Mouse (Mus musculus) MEL (cell line): ENCODE results near the gene 4921507P07Rik. TPM values are rescaled to one million over a fixed set of nuclear protein-coding genes. Genes with fewer than 3 reads are reported as not detected.

ENCODE experiments used
- DNase-seq: peaks from one replicate; pipeline ENCODE4 v3.0.0; 2011; ENCODE audit warnings: low read depth, low spot score
- H3K27ac ChIP-seq: 2 replicates; pipeline ENCODE4 v1.5.1; 2012; ENCODE audit warnings: low read depth, mild to moderate bottlenecking, control low read depth, low read length, moderate library complexity; ENCODE audit not compliant: control insufficient read depth
- H3K27me3 ChIP-seq, 2 experiments: fragments of 150-350 bp in 1 of 2; sonication (generic) in 1 of 2; 2 replicates each; pipeline ENCODE4 v1.6.1; 2012; ENCODE audit warnings: low read length in 2 of 2, mild to moderate bottlenecking in 2 of 2, improper control_type of control experiment in 1 of 2, moderate library complexity in 1 of 2; ENCODE audit not compliant: insufficient read depth in 2 of 2, control insufficient read depth in 1 of 2
- H3K36me3 ChIP-seq, 2 experiments: 2 replicates each; pipeline ENCODE4 v1.6.1; 2012 to 2014; ENCODE audit warnings: low read length in 2 of 2, improper control_type of control experiment in 1 of 2, inconsistent platforms in 1 of 2, mild to moderate bottlenecking in 1 of 2; ENCODE audit not compliant: insufficient read depth in 2 of 2, control insufficient read depth in 1 of 2
- H3K4me1 ChIP-seq, 2 experiments: fragments of 150-350 bp in 1 of 2; sonication (generic) in 1 of 2; 2 replicates each; pipeline ENCODE4 v1.6.1; 2012; ENCODE audit warnings: low read length in 2 of 2, improper control_type of control experiment in 1 of 2, mild to moderate bottlenecking in 1 of 2; ENCODE audit not compliant: insufficient read depth in 2 of 2, control insufficient read depth in 1 of 2
- H3K4me3 ChIP-seq, 2 experiments: fragments of 150-350 bp in 1 of 2; sonication (generic) in 1 of 2; 2 replicates each; pipeline ENCODE4 v1.5.1; 2012; ENCODE audit warnings: low read depth in 2 of 2, low read length in 2 of 2, mild to moderate bottlenecking in 2 of 2, moderate library complexity in 2 of 2, control low read depth in 1 of 2, improper control_type of control experiment in 1 of 2; ENCODE audit not compliant: control insufficient read depth in 1 of 2, insufficient read depth in 1 of 2
- H3K79me2 ChIP-seq: 2 replicates; pipeline ENCODE4 v1.6.1; 2012; ENCODE audit warnings: mild to moderate bottlenecking, low read length, moderate library complexity; ENCODE audit not compliant: control insufficient read depth, poor library complexity, insufficient read depth
- H3K9ac ChIP-seq: 2 replicates; pipeline ENCODE4 v1.6.1; 2012; ENCODE audit warnings: low read depth, mild to moderate bottlenecking, control low read depth, low read length, moderate library complexity; ENCODE audit not compliant: control insufficient read depth, poor library complexity, severe bottlenecking
- H3K9me3 ChIP-seq: fragments of 150-350 bp; sonication (generic); replicated peaks from 2 replicates; pipeline ENCODE4 v1.6.1; 2012; ENCODE audit warnings: mild to moderate bottlenecking, low read length, improper control_type of control experiment, moderate library complexity; ENCODE audit not compliant: insufficient read depth
- BHLHE40 ChIP-seq: IDR thresholded peaks from 2 replicates; pipeline ENCODE4 v1.6.1; 2012; ENCODE audit warnings: low read depth, mild to moderate bottlenecking, inconsistent platforms, low read length, improper control_type of control experiment, borderline replicate concordance
- CTCF ChIP-seq, 3 experiments: IDR thresholded peaks in 2 of 3; conservative IDR thresholded peaks in 1 of 3; 2 replicates each; pipeline ENCODE4 v1.5.1; 2011 to 2012; ENCODE audit warnings: low read length in 3 of 3, low read depth in 2 of 3, mild to moderate bottlenecking in 2 of 3, improper control_type of control experiment in 1 of 3, inconsistent platforms in 1 of 3, mixed read lengths in 1 of 3, moderate library complexity in 1 of 3; ENCODE audit not compliant: control insufficient read depth in 1 of 3, insufficient read depth in 1 of 3, poor library complexity in 1 of 3, severe bottlenecking in 1 of 3
- E2F4 ChIP-seq: IDR thresholded peaks from 2 replicates; pipeline ENCODE4 v1.6.1; 2011; ENCODE audit warnings: low read depth, low read length, improper control_type of control experiment, borderline replicate concordance
- GATA1 ChIP-seq: IDR thresholded peaks from 2 replicates; pipeline ENCODE4 v1.6.1; 2011; ENCODE audit warnings: low read depth, low read length, improper control_type of control experiment
- MAFK ChIP-seq: IDR thresholded peaks from 2 replicates; pipeline ENCODE4 v1.6.1; 2011; ENCODE audit warnings: low read depth, mild to moderate bottlenecking, low read length, improper control_type of control experiment, borderline replicate concordance
- MAX ChIP-seq: IDR thresholded peaks from 2 replicates; pipeline ENCODE4 v1.6.1; 2011; ENCODE audit warnings: low read length, improper control_type of control experiment
- POLR2A ChIP-seq, 2 experiments: IDR thresholded peaks; 2 replicates each; pipeline ENCODE4 v1.6.1; 2011 to 2012; ENCODE audit warnings: low read length in 2 of 2, mild to moderate bottlenecking in 2 of 2, control low read depth in 1 of 2, improper control_type of control experiment in 1 of 2, low read depth in 1 of 2, moderate library complexity in 1 of 2; ENCODE audit not compliant: control insufficient read depth in 1 of 2, insufficient read depth in 1 of 2, poor library complexity in 1 of 2
- POLR2AphosphoS5 ChIP-seq: IDR thresholded peaks from 2 replicates; pipeline ENCODE4 v1.6.1; 2012; ENCODE audit warnings: low read depth, borderline replicate concordance, mild to moderate bottlenecking, inconsistent platforms, low read length, moderate library complexity, mixed read lengths
- RAD21 ChIP-seq: IDR thresholded peaks from 2 replicates; pipeline ENCODE4 v1.6.1; 2011; ENCODE audit warnings: mild to moderate bottlenecking, low read depth, low read length, improper control_type of control experiment
- RCOR1 ChIP-seq: IDR thresholded peaks from 2 replicates; pipeline ENCODE4 v1.6.1; 2012; ENCODE audit warnings: low read depth, mild to moderate bottlenecking, inconsistent platforms, low read length, improper control_type of control experiment
- SIN3A ChIP-seq: IDR thresholded peaks from 2 replicates; pipeline ENCODE4 v1.6.1; 2012; ENCODE audit warnings: low read length, improper control_type of control experiment, inconsistent platforms
- TCF12 ChIP-seq: IDR thresholded peaks from 2 replicates; pipeline ENCODE4 v1.6.1; 2014; ENCODE audit warnings: low read depth, mild to moderate bottlenecking, inconsistent platforms, low read length, improper control_type of control experiment, moderate library complexity
- USF1 ChIP-seq: IDR thresholded peaks from 2 replicates; pipeline ENCODE4 v1.6.1; 2014; ENCODE audit warnings: low read depth, mild to moderate bottlenecking, inconsistent platforms, low read length, improper control_type of control experiment, moderate library complexity
- USF2 ChIP-seq, 2 experiments: IDR thresholded peaks; 2 replicates each; pipeline ENCODE4 v1.6.1; 2011 to 2012; ENCODE audit warnings: improper control_type of control experiment in 2 of 2, low read length in 2 of 2, borderline replicate concordance in 1 of 2, inconsistent platforms in 1 of 2, low read depth in 1 of 2, mild to moderate bottlenecking in 1 of 2; ENCODE audit not compliant: insufficient read depth in 1 of 2
- ZC3H11A ChIP-seq: IDR thresholded peaks from 2 replicates; pipeline ENCODE4 v1.6.1; 2012; ENCODE audit warnings: low read depth, mild to moderate bottlenecking, inconsistent platforms, low read length, improper control_type of control experiment
- ZMIZ1 ChIP-seq: IDR thresholded peaks from 2 replicates; pipeline ENCODE4 v1.6.1; 2012; ENCODE audit warnings: low read depth, mild to moderate bottlenecking, inconsistent platforms, low read length, improper control_type of control experiment, moderate library complexity
- ZNF384 ChIP-seq: IDR thresholded peaks from 2 replicates; pipeline ENCODE4 v1.6.1; 2012; ENCODE audit warnings: low read depth, mild to moderate bottlenecking, inconsistent platforms, low read length, improper control_type of control experiment
- polyA plus RNA-seq, 2 experiments: library from polyadenylated mRNA; stranded (reverse) in 1 of 2; unstranded in 1 of 2; fragments of >175 nt in 1 of 2; fragments of >200 nt in 1 of 2; gene quantifications; 2 replicates each; pipeline versions ENCODE4 v1.2.1 to v1.2.4; 2012; ENCODE audit warnings: low replicate concordance in 2 of 2, low read depth in 1 of 2; ENCODE audit not compliant: insufficient read length in 2 of 2, insufficient read depth in 1 of 2, missing spikeins in 1 of 2
- total RNA-seq: library from RNA; depleted of rRNA; stranded (reverse); fragments of 300-350 nt; gene quantifications from 2 replicates; pipeline ENCODE4 v1.2.3, GENCODE M21; 2012

Gene 4921507P07Rik
- total and polyA plus RNA-seq, 3 experiments, result 0.89 to 1.5 TPM; not detected in 1

DNA sequence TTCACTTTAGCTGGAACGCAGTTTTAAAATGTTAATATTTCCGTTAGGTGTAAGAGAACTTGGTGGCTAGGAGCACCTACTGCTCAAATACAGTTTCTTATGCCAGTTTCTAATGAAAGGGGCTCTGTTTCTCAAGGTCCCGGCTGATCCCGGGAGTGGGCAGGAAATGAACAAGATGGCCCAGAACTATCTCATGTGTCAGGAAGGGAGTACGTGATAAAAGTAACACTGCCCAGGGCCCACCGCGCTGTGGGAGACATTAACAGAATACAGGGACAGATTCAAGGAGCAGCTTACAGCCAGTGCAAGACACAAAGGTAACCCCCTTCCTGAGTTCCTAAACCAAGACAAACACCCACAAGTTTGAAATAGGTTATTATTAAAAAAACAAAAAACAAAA is 10.7 kb downstream of the 4921507P07Rik start:
- Histone ChIP-seq H3K36me3 (peaks cover 0 to 10% of the 10 kb centered on the region in 2 experiments; a peak in 2 of 4 replicates), H3K9me3 (no peaks in the 10 kb centered on the region), H3K79me2 (no peaks in the 10 kb centered on the region), H3K27me3 (no peaks in the 10 kb centered on the region), H3K4me1 (peaks cover 4 to 9% of the 10 kb centered on the region in 2 experiments; a peak in 3 of 4 replicates), H3K27ac (no peak overlapping the region), H3K4me3 (no peak overlapping the region), H3K9ac (no peak overlapping the region)
- DNase-seq, result no peak
- TF ChIP-seq E2F4, result no peak
- no peak for TF ChIP-seq CTCF (IDR thresholded peaks at IDR 0.05 in 2 of 3, conservative IDR thresholded peaks at IDR 0.05 in 1 of 3; ENCODE audit: control insufficient read depth in 1 of 3, insufficient read depth in 1 of 3, low read depth in 2 of 3, low read length in 3 of 3, poor library complexity in 1 of 3, severe bottlenecking in 1 of 3)
- TF ChIP-seq RAD21, result no peak
- TF ChIP-seq ZNF384, result no peak
- TF ChIP-seq TCF12, result no peak
- TF ChIP-seq BHLHE40, result no peak
- TF ChIP-seq POLR2A (IDR thresholded peaks at IDR 0.05; ENCODE audit: control insufficient read depth in 1 of 2, insufficient read depth in 1 of 2, low read depth in 1 of 2, low read length in 2 of 2, poor library complexity in 1 of 2), result no peak
- no peak for TF ChIP-seq MAX
- TF ChIP-seq RCOR1, result no peak
- TF ChIP-seq MAFK, result no peak
- TF ChIP-seq USF1, result no peak
- TF ChIP-seq SIN3A, result no peak
- TF ChIP-seq ZC3H11A, result no peak
- TF ChIP-seq GATA1, result no peak
- no peak for TF ChIP-seq POLR2AphosphoS5
- TF ChIP-seq ZMIZ1, result no peak
- TF ChIP-seq, all 39 proteins: peak for 0

DNA sequence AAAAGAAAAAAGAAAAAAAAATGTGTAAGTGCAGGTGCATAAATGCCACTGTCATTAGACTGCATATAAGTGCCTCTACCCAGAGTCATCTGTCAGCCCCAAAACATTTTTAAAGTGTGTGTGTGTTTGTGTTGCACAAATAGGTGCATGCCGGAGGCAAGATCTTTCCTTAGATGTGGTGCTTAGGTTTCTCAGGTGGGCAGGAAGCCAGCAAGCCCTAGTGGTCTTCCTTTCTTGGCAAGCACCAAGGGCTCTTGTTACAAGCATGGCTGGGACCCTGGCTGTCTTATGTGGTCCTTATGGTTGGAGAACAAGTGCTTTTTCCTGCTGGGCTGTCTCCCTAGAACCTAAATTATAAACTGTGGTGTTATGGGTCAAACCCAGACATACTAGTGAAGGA is 24.8 kb downstream of the 4921507P07Rik start:
- Histone ChIP-seq H3K27me3 (no peaks in the 10 kb centered on the region), H3K79me2 (peaks cover 4% of the 10 kb centered on the region; the same call in 1 of the 2 replicates), H3K9me3 (no peaks in the 10 kb centered on the region), H3K27ac (no peak overlapping the region), H3K4me3 (no peak overlapping the region), H3K36me3 (peaks cover 0 to 5% of the 10 kb centered on the region in 2 experiments; a peak in 2 of 4 replicates), H3K9ac (no peak overlapping the region), H3K4me1 (peaks cover 0 to 2% of the 10 kb centered on the region in 2 experiments; a peak in 1 of 4 replicates)
- TF ChIP-seq USF2 (IDR thresholded peaks at IDR 0.05; ENCODE audit: borderline replicate concordance in 1 of 2, insufficient read depth in 1 of 2, low read depth in 1 of 2, low read length in 2 of 2) (no peak), ZMIZ1 (no peak), GATA1 (no peak)
- no peak for DNase-seq
